Mouse (Mus musculus) spleen, postnatal 10 days (tissue): ENCODE measurements around the gene Iqcm.
"Not testable (repeated sequence)": the region's sequence is repeated elsewhere in the genome, so short reads cannot be mapped to it uniquely, and the experiment has no call there.

Source experiments
- DNase-seq, 2 experiments: peaks; one replicate each; pipeline ENCODE4 v3.0.0; 2021 to 2022; ENCODE audit warnings: low spot score in 2 of 2

The Iqcm gene

DNA sequence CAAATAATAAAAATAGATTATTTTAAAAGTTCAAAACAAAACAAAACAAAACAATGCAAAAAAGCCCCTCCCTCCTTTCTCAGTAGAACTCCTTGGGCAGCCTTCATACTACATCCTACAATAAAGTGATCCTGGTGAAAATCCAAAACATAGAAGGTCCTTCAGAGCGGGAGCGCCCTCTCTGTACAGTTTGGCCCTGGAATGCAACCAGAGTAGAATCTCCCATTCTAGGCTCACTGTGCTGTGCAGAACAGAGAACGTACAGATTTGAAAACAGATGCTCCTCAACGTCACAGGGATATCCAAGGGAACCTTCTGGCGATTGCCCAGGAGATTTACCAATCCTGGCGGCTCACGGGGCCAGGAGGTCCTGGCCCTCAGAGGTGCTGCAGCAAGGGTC is at the start of gene Iqcm:
Gene Iqcm (plus strand): TSS at position 301 of the 400 bp plus-strand sequence.
- DNase-seq: no peak

DNA sequence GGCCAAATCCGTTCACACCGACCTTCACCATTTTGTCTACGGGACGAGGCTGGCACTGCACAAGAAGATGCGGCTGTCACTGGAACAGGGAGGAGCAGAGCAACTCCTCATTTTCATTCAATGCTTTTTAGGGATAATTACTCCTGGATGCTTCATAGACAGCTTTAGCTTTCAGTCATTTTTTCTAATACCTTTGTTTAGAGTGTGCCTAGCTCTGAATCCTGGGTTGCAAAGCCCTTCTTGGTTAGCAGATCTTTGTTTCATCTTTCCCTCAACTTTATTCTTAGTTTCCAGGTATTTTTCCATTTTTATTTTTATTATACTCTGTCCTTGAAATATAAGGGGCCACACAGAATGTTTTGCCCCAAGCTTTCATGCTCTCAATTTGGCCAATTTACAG is 42.0 kb upstream of the Iqcm start, which contains the start of gene Gm10358:
Gene Gm10358 (minus strand): TSS at position 101 of the 400 bp plus-strand sequence.
- no peak for DNase-seq

DNA sequence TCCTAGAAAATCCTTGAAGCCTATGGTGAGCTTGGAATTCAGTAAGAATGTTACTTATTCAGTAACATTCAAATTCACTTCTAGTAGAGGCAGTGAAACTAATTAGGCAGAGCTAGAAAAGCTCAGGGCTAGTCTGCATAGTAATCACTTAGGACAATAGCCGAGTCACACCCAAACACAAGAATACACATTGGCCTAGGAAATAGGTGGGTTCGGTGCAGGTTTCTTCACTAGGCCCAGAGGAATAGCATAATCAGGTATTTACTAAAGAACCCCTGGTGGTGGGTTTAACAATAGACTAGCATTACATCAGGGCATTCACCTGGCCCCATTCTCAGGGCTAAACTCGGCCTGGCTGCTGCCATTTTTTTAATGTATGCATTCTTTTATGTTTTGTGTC is 32.8 kb upstream of the Iqcm start:
- DNase-seq: not testable (repeated sequence)

DNA sequence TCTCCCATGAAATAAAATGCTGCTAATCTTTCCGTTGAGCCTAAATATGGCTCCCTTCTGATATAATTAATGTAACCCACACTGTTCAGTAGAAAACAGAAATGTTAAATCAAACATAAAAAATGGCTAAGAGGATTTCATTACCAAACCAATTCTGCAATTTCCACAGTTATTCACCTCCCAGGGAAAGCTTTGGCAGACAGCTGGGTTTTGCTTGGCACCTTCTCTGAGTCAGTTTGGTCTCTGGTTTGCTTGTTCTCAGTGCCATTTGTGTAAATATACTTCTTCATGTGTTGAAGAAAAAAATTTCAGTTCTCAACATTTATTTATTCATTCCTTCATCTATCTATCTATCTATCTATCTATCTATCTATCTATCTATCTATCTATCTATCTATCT is 28.3 kb downstream of the Iqcm start:
- no peak for DNase-seq

DNA sequence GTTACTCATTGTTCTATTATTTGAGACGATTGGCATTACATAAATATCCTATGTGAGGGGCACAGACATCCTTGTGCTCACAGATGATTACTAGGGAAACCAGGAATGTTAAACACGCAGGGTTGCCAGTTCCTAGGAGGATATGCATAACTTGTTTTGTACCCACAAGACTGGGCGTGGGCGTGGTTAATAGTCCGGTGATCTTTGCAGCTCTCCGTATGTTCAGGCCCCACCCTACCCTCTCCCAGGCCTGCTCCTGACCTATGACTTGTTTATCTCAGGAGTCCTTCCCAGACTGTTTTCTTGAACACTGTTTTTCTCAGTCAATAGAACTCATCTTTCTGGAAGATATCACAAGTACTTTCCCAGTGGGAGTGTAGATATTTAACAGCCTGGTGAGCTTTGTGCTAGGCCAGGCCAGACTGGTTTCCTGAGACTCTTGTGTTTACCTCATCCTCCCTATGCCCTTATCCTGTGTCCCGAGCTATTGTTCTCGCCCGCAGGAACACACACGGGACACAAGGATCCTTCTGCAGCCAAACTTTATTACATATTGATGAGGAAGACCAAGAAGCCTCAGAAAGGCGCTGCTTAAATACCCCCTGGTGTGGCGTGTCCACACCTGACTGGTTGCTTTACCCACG is 40.7 kb downstream of the Iqcm start:
- DNase-seq: no peak

DNA sequence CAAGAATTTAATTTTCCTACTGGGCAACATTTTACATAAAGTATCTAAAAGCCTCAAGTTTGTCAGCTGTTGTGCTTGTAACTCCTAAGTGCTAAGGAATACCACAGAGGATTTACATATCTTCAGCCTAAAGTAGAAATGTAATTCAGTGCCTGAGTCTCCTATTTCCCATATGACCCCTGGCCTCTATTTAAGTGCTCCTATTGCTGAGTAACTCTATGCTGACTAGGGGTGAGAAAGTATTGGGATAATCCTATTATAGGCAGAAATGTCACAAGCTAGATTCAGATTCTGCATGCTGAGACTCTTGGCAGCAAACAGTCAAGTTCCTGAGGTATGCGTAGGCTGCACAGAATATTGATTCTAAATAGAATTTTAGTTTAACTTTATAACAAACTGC is 60.8 kb downstream of the Iqcm start:
- DNase-seq: no peak

DNA sequence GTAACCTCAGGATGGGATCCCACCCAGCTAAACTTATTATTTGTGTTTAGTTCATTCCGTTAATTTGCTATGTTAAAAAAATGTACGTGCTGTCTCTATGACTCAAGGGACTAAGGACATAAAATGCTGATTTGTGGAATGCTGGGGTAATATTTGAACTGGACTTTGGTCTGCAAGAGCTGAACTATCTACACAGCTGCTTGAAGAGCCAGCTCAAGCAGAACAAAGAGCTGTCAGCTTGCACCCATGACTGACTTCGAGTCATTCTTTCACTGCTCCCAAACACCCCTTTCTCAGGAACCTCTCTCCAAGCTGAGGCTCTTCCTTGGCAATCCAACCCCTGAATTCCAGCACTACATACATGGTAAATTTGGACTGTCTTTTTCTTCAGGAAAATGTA is 65.3 kb downstream of the Iqcm start:
- no peak for DNase-seq

DNA sequence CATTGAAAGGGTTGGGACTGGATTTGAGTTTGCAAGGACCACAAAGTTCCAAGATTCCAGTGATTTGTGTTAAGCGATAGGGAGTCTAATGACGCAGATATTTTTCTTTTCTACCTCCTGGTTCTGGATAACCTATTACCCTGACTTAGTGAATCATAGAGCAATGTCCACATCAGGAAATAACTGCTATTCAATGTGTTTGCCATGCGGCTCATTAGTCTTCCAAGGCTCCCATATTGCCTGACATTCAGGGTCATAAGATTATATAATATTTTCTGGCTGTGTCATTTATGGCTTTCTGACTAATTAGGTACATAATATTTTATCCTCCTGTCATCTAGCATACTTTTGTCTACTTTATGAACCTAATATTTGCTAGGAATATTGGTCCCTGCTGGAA is 100.8 kb downstream of the Iqcm start:
- DNase-seq: no peak

DNA sequence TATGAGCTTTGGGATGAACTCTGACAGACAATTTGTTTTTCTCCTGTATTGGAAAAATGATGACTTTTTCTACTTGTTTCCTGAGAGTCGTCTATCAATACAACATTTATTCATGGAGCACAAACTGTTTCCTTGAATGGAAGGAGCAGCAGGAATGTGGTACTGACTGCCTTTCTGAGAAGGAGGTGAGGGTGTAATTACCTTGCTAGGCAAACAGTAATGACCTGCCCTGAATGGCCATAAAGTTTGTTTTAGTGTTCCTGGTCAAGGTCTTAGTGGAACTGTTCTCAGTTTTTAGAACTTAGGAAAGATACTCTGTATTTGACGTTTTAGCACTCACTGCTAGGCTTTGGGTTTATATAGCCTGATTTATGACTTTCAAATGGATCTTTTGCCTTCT is 147.8 kb downstream of the Iqcm start:
- no peak for DNase-seq

DNA sequence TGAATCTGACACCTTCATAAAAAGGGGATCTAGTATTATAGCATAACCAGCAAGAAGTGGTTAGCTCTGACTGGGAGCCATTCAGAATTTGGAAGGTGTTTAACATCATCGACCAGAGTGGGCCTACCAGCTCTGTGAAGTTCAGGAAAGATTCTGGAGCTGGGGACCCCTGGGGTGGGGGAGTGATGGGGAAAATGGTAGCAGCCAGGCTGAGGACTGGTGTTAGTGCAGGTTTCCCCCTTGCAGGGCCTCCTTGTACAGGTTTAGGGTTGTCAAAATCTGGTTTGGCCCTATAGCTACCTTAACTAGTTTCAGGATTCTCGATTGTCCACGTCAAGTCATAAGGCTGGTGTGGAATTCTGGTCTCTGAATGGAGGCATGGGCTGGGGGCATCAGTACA is 194.5 kb downstream of the Iqcm start:
- no peak for DNase-seq

DNA sequence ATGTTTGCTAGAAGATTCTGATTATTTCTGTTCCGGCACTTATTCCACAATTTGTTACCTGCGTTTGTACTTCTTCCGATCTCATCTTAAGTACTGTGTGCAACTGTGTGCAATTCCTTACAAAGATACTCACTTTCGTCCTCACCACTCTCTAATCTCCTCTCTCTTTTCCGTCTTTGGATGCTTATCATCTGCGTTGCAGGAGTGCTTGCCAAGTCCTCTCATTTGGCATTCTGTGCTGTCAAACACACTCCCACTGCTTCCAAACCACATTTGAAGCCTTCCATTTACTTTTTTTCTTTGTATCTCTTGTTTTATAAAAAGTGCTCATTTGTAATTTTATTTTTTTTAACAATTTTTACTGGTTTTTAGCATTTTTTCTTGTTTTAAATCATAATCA is 210.8 kb downstream of the Iqcm start:
- no peak for DNase-seq

DNA sequence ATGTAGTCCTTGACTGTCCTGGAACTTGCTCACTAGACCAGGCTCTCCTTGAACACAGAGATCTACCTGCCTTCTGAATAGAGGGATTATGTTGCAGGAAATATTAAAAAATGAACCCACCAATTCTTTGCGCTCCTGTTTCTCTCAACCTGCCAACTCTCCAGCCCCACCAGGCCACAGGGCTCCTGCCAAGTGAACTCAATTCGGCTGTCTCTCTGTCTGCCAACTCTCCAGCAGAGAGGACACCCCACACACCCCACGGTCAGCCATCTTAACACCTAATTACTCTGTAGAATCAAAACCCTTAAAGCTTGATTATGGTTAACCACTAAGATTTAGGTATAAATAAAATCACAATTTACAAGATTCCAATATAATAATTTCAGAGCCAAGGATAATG is 298.1 kb downstream of the Iqcm start:
- no peak for DNase-seq

DNA sequence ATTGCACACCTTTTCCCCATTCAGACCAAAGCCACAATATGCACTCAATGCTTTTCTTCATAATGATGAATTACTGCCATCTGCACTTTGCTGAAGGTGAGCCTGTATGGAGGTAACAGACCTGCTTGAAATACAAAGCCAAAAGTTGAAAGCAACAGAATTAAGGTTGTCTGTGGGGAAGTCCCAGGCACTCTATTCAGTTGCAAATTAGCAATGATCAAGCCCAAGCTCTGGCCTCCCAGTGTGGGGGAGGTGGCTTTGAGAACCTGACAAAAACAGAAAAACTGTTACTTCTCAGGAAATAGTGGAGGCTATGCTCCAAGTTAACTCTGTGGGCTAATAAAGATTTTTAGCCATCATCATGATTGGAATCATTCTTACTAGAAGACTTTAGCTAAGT is 307.1 kb downstream of the Iqcm start:
- no peak for DNase-seq

DNA sequence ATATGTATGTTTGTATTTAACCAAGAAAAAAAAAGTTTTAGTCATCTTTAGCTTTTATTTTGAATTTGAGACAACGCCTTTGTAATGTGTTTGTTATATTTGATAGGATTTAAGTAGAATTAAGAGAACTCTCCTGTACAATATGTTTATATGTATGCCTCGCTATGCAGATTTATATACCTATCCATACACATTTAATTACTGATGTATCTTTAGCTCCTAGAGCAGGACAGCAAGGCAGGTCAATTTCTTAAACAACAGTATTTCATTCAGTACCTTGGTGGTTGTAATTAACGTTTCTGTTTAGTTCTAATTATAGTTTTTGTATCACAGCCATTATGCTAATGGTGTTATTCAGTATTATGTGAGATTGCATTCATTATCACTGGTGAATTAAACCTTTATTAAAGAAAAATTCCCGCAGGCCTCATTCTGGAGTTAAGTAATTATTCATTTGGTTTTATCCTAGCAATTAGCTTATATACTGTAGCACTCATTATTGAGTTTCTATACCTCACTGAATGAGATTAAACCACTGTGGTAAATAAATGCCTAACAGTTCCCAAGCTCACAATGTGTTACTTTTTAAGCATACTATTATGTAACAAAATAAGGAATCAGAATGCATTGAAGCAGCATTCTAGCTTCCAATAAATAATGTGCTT is 380.1 kb downstream of the Iqcm start:
- DNase-seq: no peak

DNA sequence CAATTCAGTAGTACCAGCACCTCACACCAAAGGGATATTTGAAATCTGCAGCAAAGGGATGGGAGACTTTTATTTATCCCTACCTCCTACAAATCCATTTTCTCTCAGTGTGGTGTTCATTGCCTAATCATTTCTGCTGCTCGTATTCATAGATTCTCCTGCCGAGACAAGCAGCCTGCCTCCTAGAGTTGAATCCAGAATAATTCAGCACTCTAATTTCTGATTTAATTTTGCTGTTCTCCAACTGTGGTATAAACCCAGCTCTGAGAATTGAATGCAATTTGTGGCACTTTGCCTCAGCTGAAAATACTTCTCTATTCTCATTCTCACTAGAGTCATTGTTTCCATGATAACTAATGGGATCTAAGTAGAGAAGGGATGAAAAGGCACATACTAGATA is 386.8 kb downstream of the Iqcm start:
- DNase-seq: no peak

DNA sequence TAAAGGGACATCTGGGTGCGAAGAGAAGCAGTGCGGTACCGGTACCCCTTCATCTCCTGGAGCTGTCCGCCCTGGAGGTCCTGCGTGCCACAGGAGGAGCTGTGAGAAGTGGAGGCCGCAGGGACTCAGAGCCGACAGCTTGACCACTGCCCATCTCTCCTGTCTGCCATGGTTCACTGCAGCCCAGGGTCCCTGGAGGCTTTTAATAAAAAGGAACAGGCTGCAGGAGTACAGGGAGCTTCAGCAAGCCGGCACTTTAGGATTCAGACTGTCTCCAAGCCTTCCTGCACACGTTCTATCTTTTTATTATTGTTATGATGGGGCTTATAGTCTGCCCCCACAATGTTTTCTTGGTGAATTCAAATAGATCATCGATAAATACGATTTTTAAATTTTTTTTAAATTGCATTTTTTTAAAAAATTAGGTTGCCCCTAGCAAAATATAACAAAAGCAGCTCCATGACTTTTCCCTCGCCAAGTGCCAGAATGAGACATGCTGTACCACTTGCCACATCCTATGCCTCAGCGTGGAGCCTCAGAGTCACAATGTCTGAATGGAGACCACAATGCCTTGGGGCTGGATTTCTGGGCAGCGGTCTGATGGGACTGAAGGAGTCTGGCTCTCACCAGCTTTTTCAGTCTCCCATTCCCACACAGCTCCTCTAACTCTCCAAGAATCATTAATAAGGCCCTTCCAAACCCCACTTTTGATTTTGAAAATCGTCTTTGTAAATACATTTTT is 469.3 kb downstream of the Iqcm start:
- DNase-seq: no peak

DNA sequence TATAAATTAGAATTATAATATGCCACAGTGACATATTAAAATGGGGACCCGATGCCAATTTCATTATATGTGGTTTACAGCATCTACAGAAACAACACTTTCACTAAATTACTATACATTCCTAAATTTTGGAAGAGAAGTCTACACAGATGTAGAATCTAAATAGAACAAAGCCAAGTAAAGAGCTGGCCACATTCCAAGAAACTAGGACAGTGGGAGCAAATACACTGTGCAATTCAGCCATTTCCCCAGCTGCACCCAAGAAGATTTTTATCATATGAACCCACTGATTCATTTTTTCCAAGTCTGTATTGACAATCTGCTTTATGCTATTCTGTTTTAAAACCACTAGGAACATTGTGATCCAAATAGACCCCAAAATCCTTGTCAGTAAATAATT is 500.7 kb downstream of the Iqcm start:
- DNase-seq: no peak

DNA sequence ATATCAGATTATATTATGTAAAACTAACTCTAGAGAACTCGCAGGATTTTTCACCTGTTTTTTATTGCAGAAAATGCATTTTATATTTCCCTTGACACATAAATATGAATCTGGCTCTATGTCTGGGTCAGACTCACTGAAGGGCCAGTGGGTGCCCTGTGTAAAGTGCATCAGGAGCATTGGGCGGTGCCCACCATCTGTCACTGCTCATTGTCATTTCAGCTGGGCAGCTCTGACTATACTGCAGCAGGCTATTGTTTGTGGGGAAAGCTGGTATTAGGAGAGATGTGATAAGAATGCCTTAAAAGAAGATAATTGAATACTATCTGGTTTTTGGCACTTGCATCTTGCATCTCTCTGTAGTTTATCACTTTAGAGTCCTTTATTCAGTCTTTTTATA is 507.5 kb downstream of the Iqcm start:
- no peak for DNase-seq

DNA sequence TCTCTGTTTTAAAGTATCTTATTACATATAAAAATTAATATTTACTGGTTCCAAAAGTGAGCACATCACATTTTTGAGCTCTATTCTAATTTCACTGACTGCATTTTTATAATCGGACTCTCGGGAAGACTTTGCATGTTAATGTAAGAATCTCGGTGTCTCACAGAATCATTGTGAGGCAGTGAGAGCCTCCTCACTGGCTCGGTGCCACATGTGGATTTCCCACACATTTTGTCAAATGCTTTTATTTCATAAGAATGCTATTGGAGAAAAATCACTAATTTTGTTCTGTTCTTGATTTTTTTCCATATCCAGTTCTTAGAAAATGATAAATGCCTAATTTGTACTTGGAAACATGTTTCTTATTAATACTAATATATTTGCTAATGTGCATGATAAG is 570.0 kb downstream of the Iqcm start:
- DNase-seq: no peak
